Mouse (Mus musculus) gonadal fat pad, adult 2 months (tissue): ENCODE measurements at regions not wholly inside any gene's neighbourhood (a gene's known extent, or its start where the extent isn't known, plus 50 kb on each side); places are given as distances from the start of the nearest gene placed in this dataset.

Experiments
- DNase-seq: peaks from one replicate; pipeline ENCODE4 v3.0.0-alpha.2; 2012; ENCODE audit warnings: low read depth

GRCm38 (mm10) chr13:99641386-99642165 is 125.2 kb upstream of the Map1b start:
- DNase-seq = no peak

GRCm38 (mm10) chr13:99632706-99633105 is 116.4 kb upstream of the Map1b start:
- DNase-seq = no peak

- no peak for DNase-seq
These were observed 114.5 kb upstream of the Map1b start for GRCm38 (mm10) chr13:99630800-99631199.

GRCm38 (mm10) chr13:99630356-99630755 is 114.0 kb upstream of the Map1b start:
- DNase-seq = no peak

GRCm38 (mm10) chr13:99625196-99625595 is 108.9 kb upstream of the Map1b start:
- peak; percentile 49 for DNase-seq

- DNase-seq = no peak
These were observed 102.0 kb upstream of the Map1b start for GRCm38 (mm10) chr13:99618332-99618731.

- no peak for DNase-seq
These were observed 101.1 kb upstream of the Map1b start for GRCm38 (mm10) chr13:99617457-99617856.

GRCm38 (mm10) chr13:99611715-99612494 is 95.6 kb upstream of the Map1b start:
- no peak for DNase-seq

- DNase-seq = peak; percentile 44
These were observed 94.2 kb upstream of the Map1b start for GRCm38 (mm10) chr13:99610498-99610897.

GRCm38 (mm10) chr13:99609151-99610146 is 93.1 kb upstream of the Map1b start:
- no peak for DNase-seq

GRCm38 (mm10) chr13:99608591-99608990 is 92.3 kb upstream of the Map1b start:
- DNase-seq = no peak

- DNase-seq = no peak
These were observed 90.9 kb upstream of the Map1b start for GRCm38 (mm10) chr13:99607208-99607607.

- no peak for DNase-seq
These were observed 90.3 kb upstream of the Map1b start for GRCm38 (mm10) chr13:99606606-99606990.

- no peak for DNase-seq
These were observed 89.7 kb upstream of the Map1b start for GRCm38 (mm10) chr13:99605866-99606605.

- DNase-seq = no peak
These were observed 81.6 kb upstream of the Map1b start for GRCm38 (mm10) chr13:99597891-99598290.

- no peak for DNase-seq
These were observed 77.8 kb upstream of the Map1b start for GRCm38 (mm10) chr13:99593846-99594813.

- DNase-seq = no peak
These were observed 76.9 kb upstream of the Map1b start for GRCm38 (mm10) chr13:99593243-99593635.

GRCm38 (mm10) chr13:99592596-99593242 is 76.4 kb upstream of the Map1b start:
- peak; percentile 36 for DNase-seq

- no peak for DNase-seq
These were observed 72.3 kb upstream of the Map1b start for GRCm38 (mm10) chr13:99588646-99589045.
